Mouse (Mus musculus) neural tube, embryonic 12.5 days (tissue): ENCODE data around the gene Sacm1l. TPM values are rescaled to one million over a fixed set of nuclear protein-coding genes. Genes with fewer than 3 reads are reported as not detected.

ENCODE experiments used
- polyA plus RNA-seq: library from polyadenylated mRNA; unstranded; fragments of >200 nt; fragmentation: Nextera tagmentation; extraction: Ambion mirVana; gene quantifications from 2 replicates; pipeline ENCODE4 v1.2.1, GENCODE M21; 2016

Sacm1l gene
- polyA plus RNA-seq, 1 experiment from 2014 or later = 49.9 TPM

Other genes with a start within 250 kb of the Sacm1l start
- 972 and 1,065 TPM in 2 replicates for gene Lars2, start 162.8 kb upstream of the Sacm1l start, polyA plus RNA-seq
- gene Limd1, start 51.1 kb upstream of the Sacm1l start, polyA plus RNA-seq = 35.6 and 37.3 TPM in 2 replicates
- 0.22 and 0.24 TPM in 2 replicates for gene Slc6a20b, start 102.8 kb downstream of the Sacm1l start, polyA plus RNA-seq
- 0.08 and 0.15 TPM in 2 replicates for gene Ccr9, start 148.7 kb downstream of the Sacm1l start, polyA plus RNA-seq
- gene Slc6a20a, start 149.1 kb downstream of the Sacm1l start, polyA plus RNA-seq = 1.2 and 1.3 TPM in 2 replicates
- 49.9 and 54.9 TPM in 2 replicates for gene Lztfl1, start 187.9 kb downstream of the Sacm1l start, polyA plus RNA-seq